Mouse (Mus musculus) E14TG2a.4 (cell line): ENCODE results near the gene Gm30191.

ENCODE experiments used
- H3K27me3 ChIP-seq: 2 replicates; pipeline ENCODE4 v1.6.1; 2014; ENCODE audit warnings: low read length, control low read depth; ENCODE audit not compliant: insufficient read depth
- H3K36me3 ChIP-seq: 2 replicates; pipeline ENCODE4 v1.6.1; 2014; ENCODE audit warnings: low read length, control low read depth; ENCODE audit not compliant: insufficient read depth
- H3K4me1 ChIP-seq: replicated peaks from 2 replicates; pipeline ENCODE4 v1.6.1; 2014; ENCODE audit warnings: low read depth, low read length, control low read depth
- H3K4me3 ChIP-seq: replicated peaks from 2 replicates; pipeline ENCODE4 v1.5.1; 2014; ENCODE audit warnings: mild to moderate bottlenecking, low read length
- H3K9me3 ChIP-seq: 2 replicates; pipeline ENCODE4 v1.6.1; 2014; ENCODE audit warnings: low read length, control low read depth
- CTCF ChIP-seq: conservative IDR thresholded peaks from 2 replicates; pipeline ENCODE4 v1.5.1; 2014; ENCODE audit warnings: low read length
- NANOG ChIP-seq: IDR thresholded peaks from 2 replicates; pipeline ENCODE4 v1.6.1; 2014; ENCODE audit warnings: borderline replicate concordance, low read length, mixed read lengths
- POU5F1 ChIP-seq: IDR thresholded peaks from 2 replicates; pipeline ENCODE4 v1.6.1; 2014; ENCODE audit warnings: low read length, borderline replicate concordance

Gene Gm30191

GRCm38 (mm10) chr4:134272731-134273416, 26.1 kb downstream of the Gm30191 start:
- peaks cover 24% of the 10 kb centered on the region for H3K36me3 ChIP-seq

GRCm38 (mm10) chr4:134273417-134274345, 26.9 kb downstream of the Gm30191 start:
- H3K4me3 ChIP-seq: peak overlapping the region; percentile 57
- no peak for TF ChIP-seq CTCF
- TF ChIP-seq NANOG: no peak
- TF ChIP-seq POU5F1: no peak

More at GRCm38 (mm10) chr4:134272731-134273416, 26.1 kb downstream of the Gm30191 start:
- H3K9me3 ChIP-seq: no peaks in the 10 kb centered on the region
- peaks cover 34% of the 10 kb centered on the region for H3K4me1 ChIP-seq
- H3K27me3 ChIP-seq: no peaks in the 10 kb centered on the region
- no peak for TF ChIP-seq NANOG
- no peak for TF ChIP-seq POU5F1
- TF ChIP-seq CTCF: no peak
- H3K4me3 ChIP-seq: peak overlapping the region; percentile 57

GRCm38 (mm10) chr4:134284942-134285341, 38.2 kb downstream of the Gm30191 start:
- no peaks in the 10 kb centered on the region for H3K27me3 ChIP-seq
- no peaks in the 10 kb centered on the region for H3K9me3 ChIP-seq
- H3K4me3 ChIP-seq: no peak overlapping the region
- peaks cover 54% of the 10 kb centered on the region for H3K36me3 ChIP-seq
- no peak for TF ChIP-seq POU5F1
- no peak for TF ChIP-seq CTCF
- no peak for TF ChIP-seq NANOG
- peaks cover 44% of the 10 kb centered on the region for H3K4me1 ChIP-seq

More at GRCm38 (mm10) chr4:134273417-134274345, 26.9 kb downstream of the Gm30191 start:
- peaks cover 29% of the 10 kb centered on the region for H3K4me1 ChIP-seq
- H3K27me3 ChIP-seq: no peaks in the 10 kb centered on the region
- H3K36me3 ChIP-seq: peaks cover 33% of the 10 kb centered on the region
- no peaks in the 10 kb centered on the region for H3K9me3 ChIP-seq

- Histone ChIP-seq H3K4me3 (peak overlapping the region; percentile 100), H3K27me3 (no peaks in the 10 kb centered on the region), H3K9me3 (no peaks in the 10 kb centered on the region), H3K36me3 (peaks cover 40% of the 10 kb centered on the region), H3K4me1 (peaks cover 45% of the 10 kb centered on the region)
- TF ChIP-seq NANOG (no peak), POU5F1 (no peak), CTCF (no peak)
Measured at GRCm38 (mm10) chr4:134286226-134287167, 39.8 kb downstream of the Gm30191 start.

GRCm38 (mm10) chr4:134287168-134287564, 40.4 kb downstream of the Gm30191 start:
- Histone ChIP-seq H3K4me1 (peaks cover 45% of the 10 kb centered on the region), H3K4me3 (peak overlapping the region; percentile 100), H3K36me3 (peaks cover 33% of the 10 kb centered on the region), H3K27me3 (no peaks in the 10 kb centered on the region), H3K9me3 (no peaks in the 10 kb centered on the region)
- TF ChIP-seq POU5F1 (no peak), NANOG (no peak), CTCF (no peak)

- Histone ChIP-seq H3K9me3 (no peaks in the 10 kb centered on the region), H3K4me1 (peaks cover 45% of the 10 kb centered on the region), H3K27me3 (no peaks in the 10 kb centered on the region), H3K4me3 (peak within 1 kb of the TSS; percentile 100), H3K36me3 (peaks cover 29% of the 10 kb centered on the region)
- TF ChIP-seq POU5F1: no peak
Measured at GRCm38 (mm10) chr4:134287575-134288025, 40.9 kb downstream of the Gm30191 start, which contains the start of gene Pdik1l. TSS of gene Pdik1l (minus strand) at chr4:134287895.

- peaks cover 19% of the 10 kb centered on the region for H3K36me3 ChIP-seq
- H3K27me3 ChIP-seq: 0 out of 2 replicates have a peak, but pooled peaks cover 4% of the 10 kb centered on the region
- H3K9me3 ChIP-seq: no peaks in the 10 kb centered on the region
- TF ChIP-seq NANOG (no peak), CTCF (no peak), POU5F1 (no peak)
- H3K4me1 ChIP-seq: peaks cover 49% of the 10 kb centered on the region
- H3K4me3 ChIP-seq: peak overlapping the region; percentile 100
Measured at GRCm38 (mm10) chr4:134288397-134289256, 41.9 kb downstream of the Gm30191 start.
